Mouse (Mus musculus) adrenal gland, adult 8-10 months (tissue): ENCODE measurements around the gene Ccnd3. TPM values are rescaled to one million over a fixed set of nuclear protein-coding genes. Genes with fewer than 3 reads are reported as not detected.
"Not testable (repeated sequence)": the region's sequence is repeated elsewhere in the genome, so short reads cannot be mapped to it uniquely, and the experiment has no call there.

Source experiments
- DNase-seq: peaks from one replicate; pipeline ENCODE4 v3.0.0; 2022
- total RNA-seq, 4 experiments: library from RNA; stranded (reverse); gene quantifications; 2 replicates each; pipeline ENCODE4 v1.2.4; 2022

The Ccnd3 gene
- total RNA-seq, 4 experiments from 2014 or later: 350 to 623 (median 446) TPM

GRCm38 (mm10) chr17:47482401-47482800, 22.4 kb upstream of the Ccnd3 start:
- DNase-seq: no peak

- no peak for DNase-seq
These were observed 20.5 kb upstream of the Ccnd3 start for GRCm38 (mm10) chr17:47484241-47484921.

- no peak for DNase-seq
These were observed 19.9 kb upstream of the Ccnd3 start for GRCm38 (mm10) chr17:47484993-47485392.

GRCm38 (mm10) chr17:47485791-47486190, 19.1 kb upstream of the Ccnd3 start:
- DNase-seq: no peak

GRCm38 (mm10) chr17:47490791-47491190, 14.1 kb upstream of the Ccnd3 start:
- no peak for DNase-seq

GRCm38 (mm10) chr17:47492731-47493130, 12.1 kb upstream of the Ccnd3 start:
- no peak for DNase-seq

- DNase-seq: no peak
These were observed 11.2 kb upstream of the Ccnd3 start for GRCm38 (mm10) chr17:47493653-47494052.

GRCm38 (mm10) chr17:47494132-47494531, 10.7 kb upstream of the Ccnd3 start:
- no peak for DNase-seq

GRCm38 (mm10) chr17:47501531-47501930, 3.3 kb upstream of the Ccnd3 start:
- no peak for DNase-seq

GRCm38 (mm10) chr17:47501946-47502706, 2.7 kb upstream of the Ccnd3 start, which contains the start of gene Taf8:
Gene Taf8 (minus strand): TSS chr17:47502292.
- DNase-seq: peak; percentile 91

- not testable (repeated sequence) for DNase-seq
These were observed 2.2 kb upstream of the Ccnd3 start for GRCm38 (mm10) chr17:47502707-47503045.

GRCm38 (mm10) chr17:47503689-47504088, 1.2 kb upstream of the Ccnd3 start:
- no peak for DNase-seq

GRCm38 (mm10) chr17:47504228-47504627, 623 bp upstream of the Ccnd3 start:
- no peak for DNase-seq

- no peak for DNase-seq
These were observed 715 bp downstream of the Ccnd3 start for GRCm38 (mm10) chr17:47505566-47505965.

- no peak for DNase-seq
These were observed 1.2 kb downstream of the Ccnd3 start for GRCm38 (mm10) chr17:47506042-47506441.

- DNase-seq: no peak
These were observed 1.8 kb downstream of the Ccnd3 start for GRCm38 (mm10) chr17:47506697-47507096.

- DNase-seq: no peak
These were observed 2.7 kb downstream of the Ccnd3 start for GRCm38 (mm10) chr17:47507523-47507922.

- peak; percentile 96 for DNase-seq
These were observed 3.3 kb downstream of the Ccnd3 start for GRCm38 (mm10) chr17:47508012-47508608.

- DNase-seq: no peak
These were observed 4.3 kb downstream of the Ccnd3 start for GRCm38 (mm10) chr17:47509031-47509705.

GRCm38 (mm10) chr17:47511111-47512020, 6.5 kb downstream of the Ccnd3 start:
- peak; percentile 98 for DNase-seq

GRCm38 (mm10) chr17:47512956-47513775, 8.3 kb downstream of the Ccnd3 start:
- no peak for DNase-seq
